Mouse (Mus musculus) thymus, postnatal 25 days (tissue): Measurements from ENCODE around the gene Atp6v0d1.

ENCODE experiments used
- DNase-seq: peaks from one replicate; pipeline ENCODE4 v3.0.0; 2022

Atp6v0d1 gene

GRCm38 (mm10) chr8:105533892-105534329 lies 31.9 kb downstream of the Atp6v0d1 start:
- peak; percentile 79 for DNase-seq

- DNase-seq: no peak
These were observed 32.4 kb downstream of the Atp6v0d1 start for GRCm38 (mm10) chr8:105533439-105533838.

GRCm38 (mm10) chr8:105531774-105532173 lies 34.1 kb downstream of the Atp6v0d1 start:
- peak; percentile 57 for DNase-seq

GRCm38 (mm10) chr8:105529271-105529670 lies 36.6 kb downstream of the Atp6v0d1 start:
- DNase-seq: no peak

GRCm38 (mm10) chr8:105528206-105528605 lies 37.6 kb downstream of the Atp6v0d1 start:
- no peak for DNase-seq

GRCm38 (mm10) chr8:105527110-105527509 lies 38.7 kb downstream of the Atp6v0d1 start:
- DNase-seq: no peak

GRCm38 (mm10) chr8:105522890-105523289 lies 43.0 kb downstream of the Atp6v0d1 start:
- DNase-seq: no peak

- DNase-seq: no peak
These were observed 43.7 kb downstream of the Atp6v0d1 start for GRCm38 (mm10) chr8:105521995-105522769.

GRCm38 (mm10) chr8:105521061-105521460 lies 44.8 kb downstream of the Atp6v0d1 start:
- no peak for DNase-seq

- no peak for DNase-seq
These were observed 45.3 kb downstream of the Atp6v0d1 start for GRCm38 (mm10) chr8:105520521-105520920.

- DNase-seq: no peak
These were observed 46.3 kb downstream of the Atp6v0d1 start for GRCm38 (mm10) chr8:105519591-105519990.

- peak; percentile 41 for DNase-seq
These were observed 47.2 kb downstream of the Atp6v0d1 start, which contains the start of gene Hsd11b2 for GRCm38 (mm10) chr8:105518436-105519313. Gene Hsd11b2, plus strand, starts transcription at chr8:105518755.

GRCm38 (mm10) chr8:105517346-105517745 lies 48.5 kb downstream of the Atp6v0d1 start:
- no peak for DNase-seq

GRCm38 (mm10) chr8:105516018-105516645 lies 49.7 kb downstream of the Atp6v0d1 start:
- DNase-seq: peak; percentile 72

GRCm38 (mm10) chr8:105514656-105515055 lies 51.2 kb downstream of the Atp6v0d1 start:
- no peak for DNase-seq

- no peak for DNase-seq
These were observed 51.7 kb downstream of the Atp6v0d1 start for GRCm38 (mm10) chr8:105514194-105514593.

GRCm38 (mm10) chr8:105509997-105510735 lies 55.7 kb downstream of the Atp6v0d1 start:
- DNase-seq: no peak

GRCm38 (mm10) chr8:105508758-105509157 lies 57.1 kb downstream of the Atp6v0d1 start:
- no peak for DNase-seq

GRCm38 (mm10) chr8:105506977-105507376 lies 58.9 kb downstream of the Atp6v0d1 start:
- no peak for DNase-seq

- DNase-seq: no peak
These were observed 61.2 kb downstream of the Atp6v0d1 start for GRCm38 (mm10) chr8:105504617-105505016.

- DNase-seq: peak; percentile 12
These were observed 66.1 kb downstream of the Atp6v0d1 start for GRCm38 (mm10) chr8:105499787-105500186.

- peak; percentile 86 for DNase-seq
These were observed 69.2 kb downstream of the Atp6v0d1 start, which contains the start of gene Zdhhc1 for GRCm38 (mm10) chr8:105496439-105497180. Gene Zdhhc1, minus strand, starts transcription at chr8:105496902.
